10 mouse cellular contexts compared by ENCODE assay signal in genomic region chr7:49084768-49085167, GRCm38 (mm10).
DNase-seq lines count a peak whose midpoint lies in the region; ATAC-seq and TF ChIP-seq lines count a peak whose summit lies in the region.
"Had no signal": no experiment of that assay in that cellular context is flagged by ENCODE, and none has a peak within 500 bp of the region (broad histone marks: within the 10 kb centered on the region; RNA-seq: fewer than 3 reads in every experiment).

No protein-coding gene starts in this region.

- no peaks in the 10 kb centered on the region for H3K36me3 ChIP-seq in forebrain, embryonic 12.5 days (replicated peaks)
- no peaks in the 10 kb centered on the region for H3K36me3 ChIP-seq in forebrain, embryonic 10.5 days (replicated peaks)
- no peaks in the 10 kb centered on the region for H3K36me3 ChIP-seq in forebrain, postnatal 0 days (ENCODE audit: insufficient read depth)
- no peaks in the 10 kb centered on the region for H3K36me3 ChIP-seq in midbrain, embryonic 15.5 days (replicated peaks)

- no peak overlapping the region for H3K9ac ChIP-seq in forebrain, embryonic 12.5 days
- no peak overlapping the region for H3K9ac ChIP-seq in forebrain, postnatal 0 days
- no peak overlapping the region for H3K9ac ChIP-seq in midbrain, embryonic 15.5 days

- DNase-seq in forebrain, embryonic 10.5 days (ENCODE audit: extremely low spot score, low spot score), result no peak
- DNase-seq in layer of hippocampus, adult 9-11 months, result peak; percentile 59
- DNase-seq in layer of hippocampus, postnatal 25 days (ENCODE audit: extremely low spot score in 1 of 2, low spot score in 1 of 2), result no peak
- DNase-seq in forebrain, postnatal 0 days, result peak; percentile 45
- DNase-seq in cerebellum, postnatal 4 days (ENCODE audit: low spot score in 2 of 2), result no peak
- no peak for DNase-seq in spleen, adult 18-20 months
- DNase-seq: cerebellum, postnatal 14 days; kidney, postnatal 25 days had no signal

- peaks cover 14% of the 10 kb centered on the region for H3K27me3 ChIP-seq in forebrain, embryonic 12.5 days
- peaks cover 77% of the 10 kb centered on the region for H3K27me3 ChIP-seq in forebrain, embryonic 10.5 days (ENCODE audit: poor library complexity, severe bottlenecking)
- no peaks in the 10 kb centered on the region for H3K27me3 ChIP-seq in forebrain, postnatal 0 days (ENCODE audit: insufficient read depth, low read length)
- no peaks in the 10 kb centered on the region for H3K27me3 ChIP-seq in midbrain, embryonic 15.5 days (replicated peaks)

- ATAC-seq in forebrain, embryonic 12.5 days (ENCODE audit: low FRiP score), result no peak
- peak; percentile 28; the same call in 1 of the 2 replicates for ATAC-seq in forebrain, postnatal 0 days
- ATAC-seq in midbrain, embryonic 15.5 days (replicated peaks), result no peak; the same call in 1 of the 2 replicates

- H3K4me3 ChIP-seq in forebrain, embryonic 12.5 days (replicated peaks), result no peak overlapping the region
- no peak overlapping the region for H3K4me3 ChIP-seq in forebrain, embryonic 10.5 days
- H3K4me3 ChIP-seq in forebrain, postnatal 0 days (ENCODE audit: low read depth, low read length), result no peak overlapping the region
- H3K4me3 ChIP-seq in midbrain, embryonic 15.5 days, result no peak overlapping the region

- 0 out of 2 replicates have a peak overlapping the region, but pooled peaks have one; percentile 36 for H3K27ac ChIP-seq in forebrain, embryonic 12.5 days
- H3K27ac ChIP-seq in forebrain, embryonic 10.5 days, result no peak overlapping the region
- H3K27ac ChIP-seq in forebrain, postnatal 0 days (ENCODE audit: low read depth, low read length), result peak overlapping the region; percentile 62
- peak overlapping the region; percentile 67 for H3K27ac ChIP-seq in midbrain, embryonic 15.5 days

- TF ChIP-seq CTCF in forebrain, postnatal 0 days (IDR thresholded peaks at IDR 0.05; ENCODE audit: low read depth), result no peak

- no peaks in the 10 kb centered on the region for H3K9me3 ChIP-seq in forebrain, embryonic 12.5 days
- no peaks in the 10 kb centered on the region for H3K9me3 ChIP-seq in forebrain, embryonic 10.5 days
- H3K9me3 ChIP-seq in forebrain, postnatal 0 days (ENCODE audit: low read length), result no peaks in the 10 kb centered on the region
- no peaks in the 10 kb centered on the region for H3K9me3 ChIP-seq in midbrain, embryonic 15.5 days

- 57% methylated on average over 8 of the region's 8 CpGs for WGBS in forebrain, embryonic 12.5 days
- 83% methylated on average over 8 of the region's 8 CpGs for WGBS in forebrain, embryonic 10.5 days
- 35% methylated on average over 8 of the region's 8 CpGs for WGBS in forebrain, postnatal 0 days
- WGBS in midbrain, embryonic 15.5 days, result 31% methylated on average over 8 of the region's 8 CpGs

- H3K4me1 ChIP-seq in forebrain, embryonic 12.5 days, result peaks cover 45% of the 10 kb centered on the region
- H3K4me1 ChIP-seq in forebrain, embryonic 10.5 days, result peaks cover 34% of the 10 kb centered on the region
- peaks cover 21% of the 10 kb centered on the region; the same call in 1 of the 2 replicates for H3K4me1 ChIP-seq in forebrain, postnatal 0 days (ENCODE audit: insufficient read depth)
- H3K4me1 ChIP-seq in midbrain, embryonic 15.5 days, result peaks cover 59% of the 10 kb centered on the region

- H3K4me2 ChIP-seq in forebrain, embryonic 12.5 days, result no peak overlapping the region
- no peak overlapping the region for H3K4me2 ChIP-seq in forebrain, postnatal 0 days (ENCODE audit: low read depth)
- no peak overlapping the region for H3K4me2 ChIP-seq in midbrain, embryonic 15.5 days

Comparison
In these comparisons a context has a peak if more than half of its experiments do, and no peak if none do; other contexts are left out.
1. DNase-seq: peak in layer of hippocampus, adult 9-11 months (single experiment) and forebrain, postnatal 0 days (single experiment); none in forebrain, embryonic 10.5 days (single experiment), layer of hippocampus, postnatal 25 days (0 of 2), cerebellum, postnatal 4 days (0 of 2) and spleen, adult 18-20 months (0 of 2).